Mouse (Mus musculus) megakaryocyte, embryonic 14.5 days (primary cell): ENCODE data around the gene Lca5. TPM values are rescaled to one million over a fixed set of nuclear protein-coding genes. Genes with fewer than 3 reads are reported as not detected.

ENCODE experiments used
- H3K27me3 ChIP-seq: replicated peaks from 2 replicates; pipeline ENCODE3; 2012; ENCODE audit warnings: inconsistent platforms
- H3K36me3 ChIP-seq: replicated peaks from 2 replicates; pipeline ENCODE3; 2012; ENCODE audit warnings: low read length, inconsistent platforms, mixed read lengths
- H3K4me1 ChIP-seq: 2 replicates; pipeline ENCODE4 v1.6.1; 2012; ENCODE audit warnings: inconsistent platforms
- H3K4me3 ChIP-seq: replicated peaks from 2 replicates; pipeline ENCODE3; 2012; ENCODE audit warnings: moderate library complexity, mild to moderate bottlenecking, inconsistent platforms
- H3K9me3 ChIP-seq: 2 replicates; pipeline ENCODE4 v1.6.1; 2012; ENCODE audit warnings: inconsistent platforms
- FLI1 ChIP-seq: IDR thresholded peaks from 2 replicates; pipeline ENCODE4 v1.6.1; 2012; ENCODE audit warnings: low read length, inconsistent platforms, mixed read lengths
- GATA1 ChIP-seq: IDR thresholded peaks from 3 replicates; pipeline ENCODE4 v1.6.1; 2012; ENCODE audit warnings: mixed read lengths, low read length, inconsistent platforms, borderline replicate concordance
- polyA plus RNA-seq: library from polyadenylated mRNA; stranded (reverse); fragments of >175 nt; gene quantifications from 2 replicates; pipeline ENCODE4 v1.2.3, GENCODE M21; 2012; ENCODE audit warnings: low replicate concordance; ENCODE audit not compliant: insufficient read depth

The Lca5 gene
- polyA plus RNA-seq, 1 experiment, result 0.07 TPM

DNA sequence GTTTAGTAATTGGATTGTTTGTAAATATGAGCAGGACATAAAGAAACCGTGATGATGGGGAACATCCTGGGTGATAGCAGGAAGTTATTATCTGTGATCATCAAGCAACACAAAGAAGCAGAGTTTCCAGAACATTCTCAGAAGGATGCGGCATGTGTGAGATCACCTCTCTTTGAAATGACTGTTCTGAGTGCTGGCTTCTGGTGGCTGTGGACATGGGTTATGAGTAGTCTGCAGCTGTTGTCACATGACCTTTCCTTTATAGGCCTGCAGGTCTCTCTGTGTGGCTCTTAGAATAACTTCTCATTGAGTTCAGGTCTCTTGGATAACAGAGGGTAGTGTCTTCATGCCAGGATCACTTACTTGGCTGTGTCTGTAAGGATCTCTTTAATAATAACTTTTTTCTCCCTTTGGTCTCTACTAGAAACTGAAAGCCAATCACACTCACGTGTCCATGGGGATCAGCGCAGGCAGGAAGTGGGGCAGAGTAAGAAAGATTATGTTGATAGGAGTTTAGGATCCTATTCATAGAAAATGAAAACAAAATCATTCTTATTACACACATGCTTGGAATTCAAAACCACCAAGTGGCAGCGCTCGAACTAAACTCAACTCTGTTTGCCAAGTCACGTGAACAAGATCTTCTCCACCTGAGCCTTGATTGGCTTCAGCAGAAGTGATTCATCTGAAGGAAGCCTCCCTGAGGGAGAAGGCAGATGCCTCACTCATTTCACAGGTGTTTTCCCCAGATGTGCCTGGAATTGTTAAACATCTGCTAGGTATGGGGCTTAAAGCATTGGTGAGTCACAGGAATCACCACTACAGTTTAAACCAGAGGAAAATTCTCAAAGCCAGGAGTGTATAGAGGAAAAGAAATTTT is 98.2 kb downstream of the Lca5 start:
- H3K27me3 ChIP-seq, result peaks cover 2% of the 10 kb centered on the region
- H3K9me3 ChIP-seq, result no peaks in the 10 kb centered on the region
- H3K4me1 ChIP-seq, result no peaks in the 10 kb centered on the region
- no peak overlapping the region for H3K4me3 ChIP-seq
- TF ChIP-seq FLI1 (no peak), GATA1 (no peak)
- no peaks in the 10 kb centered on the region for H3K36me3 ChIP-seq

Other genes with a start within 250 kb of the Lca5 start
- gene Sh3bgrl2, start 107.2 kb upstream of the Lca5 start, polyA plus RNA-seq, result 2.9 and 3.8 TPM in 2 replicates